Mouse (Mus musculus): ENCODE data around the gene Bnip2. TPM values are rescaled to one million over a fixed set of nuclear protein-coding genes. Genes with fewer than 3 reads are reported as not detected.
A peak's percentile ranks its signal among the peaks of the same experiment; 100 is the strongest.

Bnip2 gene
- polyA plus RNA-seq, 1 experiment from 2014 or later = 131 TPM

- WGBS = 83% methylated on average over 14 of the region's 14 CpGs
- Histone ChIP-seq H3K4me3 (ENCODE audit: low read depth, low read length) (no peak overlapping the region), H3K36me3 (ENCODE audit: insufficient read depth, low read length) (peaks cover 28% of the 10 kb centered on the region)
Observed at GRCm38 (mm10) chr9:70007506-70008248, 18.4 kb downstream of the Bnip2 start.

DNA sequence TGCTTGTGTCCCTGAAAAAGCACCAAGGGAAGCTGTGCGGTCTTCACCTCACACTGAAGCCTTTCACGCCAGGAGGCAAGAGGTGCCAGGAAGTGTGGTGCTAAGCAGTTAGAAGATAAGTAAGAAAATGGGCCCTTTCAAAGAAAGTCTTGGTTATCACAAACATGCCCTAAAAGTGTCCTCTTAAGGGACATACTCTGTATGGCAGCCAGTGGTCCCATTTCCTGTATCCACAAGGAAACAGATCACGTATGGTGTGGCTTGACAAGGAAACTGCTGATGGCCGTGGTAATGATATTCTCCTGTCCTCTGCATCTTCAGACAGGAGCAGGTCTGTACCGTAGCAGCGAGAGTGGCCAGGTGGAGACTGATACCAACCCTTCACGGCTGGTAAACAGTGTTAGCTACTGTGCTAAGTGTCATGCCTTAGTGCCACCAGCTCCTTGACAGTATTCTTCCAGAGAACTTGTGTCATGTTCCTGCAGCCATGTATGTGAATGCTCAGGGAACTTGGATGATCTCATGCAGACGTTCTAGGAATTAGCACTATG is 20.6 kb downstream of the Bnip2 start:
- no peak overlapping the region for H3K9ac ChIP-seq (replicated peaks; ENCODE audit: low read depth)
- H3K4me2 ChIP-seq (replicated peaks; ENCODE audit: low read depth, low read length) = no peak overlapping the region
- no peak overlapping the region for H3K4me3 ChIP-seq (ENCODE audit: low read depth, low read length)
- WGBS = 73% methylated on average over 8 of the region's 8 CpGs
- H3K27me3 ChIP-seq (replicated peaks; ENCODE audit: insufficient read depth, low read length) = no peaks in the 10 kb centered on the region
- ATAC-seq (no peak), DNase-seq (ENCODE audit: low spot score) (no peak)
- TF ChIP-seq EP300 (IDR thresholded peaks at IDR 0.05) (no peak), CTCF (IDR thresholded peaks at IDR 0.05) (no peak)
- H3K4me1 ChIP-seq (ENCODE audit: insufficient read depth, low read depth, low read length) = peaks cover 7% of the 10 kb centered on the region
- H3K36me3 ChIP-seq (ENCODE audit: insufficient read depth, low read length) = peaks cover 19% of the 10 kb centered on the region; the same call in 1 of the 2 replicates
- no peak overlapping the region for H3K27ac ChIP-seq (ENCODE audit: low read length)
- no peaks in the 10 kb centered on the region for H3K9me3 ChIP-seq (ENCODE audit: low read length)

More at GRCm38 (mm10) chr9:70007506-70008248, 18.4 kb downstream of the Bnip2 start:
- Histone ChIP-seq H3K27me3 (replicated peaks; ENCODE audit: insufficient read depth, low read length) (no peaks in the 10 kb centered on the region), H3K9ac (replicated peaks; ENCODE audit: low read depth) (no peak overlapping the region), H3K9me3 (ENCODE audit: low read length) (no peaks in the 10 kb centered on the region), H3K4me2 (replicated peaks; ENCODE audit: low read depth, low read length) (no peak overlapping the region), H3K4me1 (ENCODE audit: insufficient read depth, low read depth, low read length) (no peaks in the 10 kb centered on the region), H3K27ac (ENCODE audit: low read length) (no peak overlapping the region)
- ATAC-seq = no peak
- DNase-seq (ENCODE audit: low spot score) = no peak
- TF ChIP-seq CTCF (IDR thresholded peaks at IDR 0.05) (no peak), EP300 (IDR thresholded peaks at IDR 0.05) (no peak)

DNA sequence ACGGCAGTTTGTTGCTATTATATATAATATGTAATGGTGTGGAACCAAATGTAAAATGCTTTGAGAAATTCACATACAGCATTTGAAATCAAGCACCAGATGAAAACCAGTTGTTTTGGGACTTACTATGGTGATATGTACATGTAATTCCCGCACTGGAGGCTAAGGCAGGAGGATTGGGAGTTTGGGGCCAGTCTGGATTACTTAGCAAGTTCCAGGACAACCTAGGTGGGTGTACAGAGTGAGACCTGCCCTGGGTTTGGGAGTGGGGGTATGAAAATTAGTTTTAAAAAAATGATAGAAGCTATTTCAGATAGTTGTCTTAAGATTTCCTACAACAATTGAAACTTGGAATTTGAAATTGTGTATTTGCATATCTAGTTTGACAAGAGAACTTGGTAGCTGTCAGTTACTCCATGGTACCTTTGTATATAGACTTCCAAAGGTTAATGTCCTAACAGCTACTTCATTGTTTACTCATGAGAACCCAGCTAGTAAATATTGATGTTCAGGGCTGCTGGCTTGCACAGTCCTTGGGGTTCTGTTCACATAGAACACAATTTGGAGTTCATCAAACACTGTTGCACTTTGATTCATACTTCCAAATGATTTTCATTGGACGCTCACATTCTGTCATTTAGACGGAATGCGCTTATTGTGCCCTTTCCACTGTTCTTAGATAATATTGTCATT is 21.7 kb downstream of the Bnip2 start:
- Histone ChIP-seq H3K27ac (ENCODE audit: low read length) (no peak overlapping the region), H3K4me2 (replicated peaks; ENCODE audit: low read depth, low read length) (no peak overlapping the region), H3K9ac (replicated peaks; ENCODE audit: low read depth) (no peak overlapping the region), H3K36me3 (ENCODE audit: insufficient read depth, low read length) (peaks cover 19% of the 10 kb centered on the region; the same call in 1 of the 2 replicates), H3K27me3 (replicated peaks; ENCODE audit: insufficient read depth, low read length) (no peaks in the 10 kb centered on the region), H3K9me3 (ENCODE audit: low read length) (no peaks in the 10 kb centered on the region), H3K4me3 (ENCODE audit: low read depth, low read length) (no peak overlapping the region), H3K4me1 (ENCODE audit: insufficient read depth, low read depth, low read length) (peaks cover 7% of the 10 kb centered on the region)
- TF ChIP-seq EP300 (IDR thresholded peaks at IDR 0.05) = no peak
- TF ChIP-seq CTCF (IDR thresholded peaks at IDR 0.05) = no peak
- DNase-seq (ENCODE audit: low spot score) (no peak), ATAC-seq (no peak)
- 89% methylated on average over 5 of the region's 5 CpGs for WGBS

GRCm38 (mm10) chr9:70011537-70012407 is 22.5 kb downstream of the Bnip2 start:
- Histone ChIP-seq H3K4me2 (replicated peaks; ENCODE audit: low read depth, low read length) (peak overlapping the region; percentile 72), H3K9ac (replicated peaks; ENCODE audit: low read depth) (peak overlapping the region; percentile 92; the same call in 1 of the 2 replicates), H3K4me1 (ENCODE audit: insufficient read depth, low read depth, low read length) (peaks cover 7% of the 10 kb centered on the region), H3K4me3 (ENCODE audit: low read depth, low read length) (peak overlapping the region; percentile 93), H3K27me3 (replicated peaks; ENCODE audit: insufficient read depth, low read length) (no peaks in the 10 kb centered on the region), H3K9me3 (ENCODE audit: low read length) (no peaks in the 10 kb centered on the region), H3K27ac (ENCODE audit: low read length) (peak overlapping the region; percentile 93), H3K36me3 (ENCODE audit: insufficient read depth, low read length) (peaks cover 19% of the 10 kb centered on the region; the same call in 1 of the 2 replicates)
- no peak for DNase-seq (ENCODE audit: low spot score)
- peak; percentile 19; the same call in 1 of the 2 replicates for ATAC-seq
- TF ChIP-seq CTCF (IDR thresholded peaks at IDR 0.05) (no peak), EP300 (IDR thresholded peaks at IDR 0.05) (no peak)
- 56% methylated on average over 13 of the region's 14 CpGs for WGBS

GRCm38 (mm10) chr9:70012408-70012901 is 23.2 kb downstream of the Bnip2 start, which contains the start of gene Gtf2a2:
Gene Gtf2a2 (plus strand): TSS chr9:70012550.
- peak; percentile 95 for DNase-seq (ENCODE audit: low spot score)
- Histone ChIP-seq H3K4me3 (ENCODE audit: low read depth, low read length) (peak within 1 kb of the TSS; percentile 93), H3K27ac (ENCODE audit: low read length) (peak within 1 kb of the TSS; percentile 93), H3K9ac (replicated peaks; ENCODE audit: low read depth) (peak within 1 kb of the TSS; percentile 92), H3K4me2 (replicated peaks; ENCODE audit: low read depth, low read length) (peak within 1 kb of the TSS; percentile 72), H3K4me1 (ENCODE audit: insufficient read depth, low read depth, low read length) (peaks cover 7% of the 10 kb centered on the region), H3K27me3 (replicated peaks; ENCODE audit: insufficient read depth, low read length) (no peaks in the 10 kb centered on the region), H3K9me3 (ENCODE audit: low read length) (no peaks in the 10 kb centered on the region), H3K36me3 (ENCODE audit: insufficient read depth, low read length) (peaks cover 20% of the 10 kb centered on the region; the same call in 1 of the 2 replicates)
- WGBS = 4% methylated on average over 50 of the region's 57 CpGs
- TF ChIP-seq CTCF (IDR thresholded peaks at IDR 0.05) (no peak), EP300 (IDR thresholded peaks at IDR 0.05) (no peak)
- peak; percentile 99 for ATAC-seq
